Mouse (Mus musculus) heart, embryonic 15.5 days (tissue): ENCODE measurements around the gene Traip. TPM values are rescaled to one million over a fixed set of nuclear protein-coding genes. Genes with fewer than 3 reads are reported as not detected.

Experiments
- ATAC-seq: fragments of 200-750 bp; cut with Nextera tagmentation; replicated peaks from 2 replicates; pipeline ENCODE4 v1.8.0; 2017; ENCODE audit warnings: low read depth, moderate TSS enrichment; ENCODE audit not compliant: insufficient number of reproducible peaks, insufficient read depth, low FRiP score
- H3K27ac ChIP-seq: fragments of 300-500 bp; sonication (generic); 2 replicates; pipeline ENCODE4 v1.5.1; 2015; ENCODE audit warnings: mild to moderate bottlenecking, inconsistent platforms
- H3K27me3 ChIP-seq: fragments of 300-500 bp; sonication (generic); 2 replicates; pipeline ENCODE4 v1.6.1; 2015; ENCODE audit warnings: inconsistent platforms
- H3K36me3 ChIP-seq: fragments of 300-500 bp; sonication (generic); 2 replicates; pipeline ENCODE4 v1.6.1; 2015; ENCODE audit warnings: mild to moderate bottlenecking, inconsistent platforms
- H3K4me1 ChIP-seq: fragments of 300-500 bp; sonication (generic); replicated peaks from 2 replicates; pipeline ENCODE4 v1.6.1; 2015; ENCODE audit warnings: inconsistent platforms
- H3K4me2 ChIP-seq: fragments of 300-500 bp; sonication (generic); 2 replicates; pipeline ENCODE4 v1.6.1; 2015; ENCODE audit warnings: inconsistent platforms, mild to moderate bottlenecking, moderate library complexity
- H3K4me3 ChIP-seq: fragments of 300-500 bp; sonication (generic); 2 replicates; pipeline ENCODE4 v1.5.1; 2015; ENCODE audit warnings: mild to moderate bottlenecking, inconsistent platforms
- H3K9ac ChIP-seq: fragments of 300-500 bp; sonication (generic); 2 replicates; pipeline ENCODE4 v1.6.1; 2015; ENCODE audit warnings: mild to moderate bottlenecking, inconsistent platforms
- H3K9me3 ChIP-seq: fragments of 300-500 bp; sonication (generic); replicated peaks from 2 replicates; pipeline ENCODE4 v1.6.1; 2016; ENCODE audit warnings: inconsistent platforms
- WGBS: fragments of 180-500 bp; shearing (Covaris S2); methylation state at CpG from one replicate; pipeline ENCODE4 v1.1.7; 2015; ENCODE audit warnings: mixed read lengths; 5-methylcytosine and 5-hydroxymethylcytosine counted together
- polyA plus RNA-seq: library from polyadenylated mRNA; unstranded; fragments of >200 nt; fragmentation: Nextera tagmentation; extraction: Ambion mirVana; gene quantifications from 2 replicates; pipeline ENCODE4 v1.2.1, GENCODE M21; 2015

Gene Traip
- polyA plus RNA-seq, 1 experiment from 2014 or later: 10.1 TPM

GRCm38 (mm10) chr9:107985131-107986119 lies 35.5 kb downstream of the Traip start, which contains the start of gene Inka1:
TSS of gene Inka1 (minus strand) at chr9:107985879.
- no peaks in the 10 kb centered on the region for H3K36me3 ChIP-seq
- H3K9ac ChIP-seq: peak within 1 kb of the TSS; percentile 61
- ATAC-seq: peak; percentile 63
- H3K27me3 ChIP-seq: no peaks in the 10 kb centered on the region
- H3K4me1 ChIP-seq: peaks cover 52% of the 10 kb centered on the region
- WGBS: under 1% methylated on average over 58 of the region's 58 CpGs
- no peaks in the 10 kb centered on the region for H3K9me3 ChIP-seq
- peak within 1 kb of the TSS; percentile 75 for H3K4me2 ChIP-seq
- peak within 1 kb of the TSS; percentile 92 for H3K27ac ChIP-seq
- peak within 1 kb of the TSS; percentile 65 for H3K4me3 ChIP-seq

DNA sequence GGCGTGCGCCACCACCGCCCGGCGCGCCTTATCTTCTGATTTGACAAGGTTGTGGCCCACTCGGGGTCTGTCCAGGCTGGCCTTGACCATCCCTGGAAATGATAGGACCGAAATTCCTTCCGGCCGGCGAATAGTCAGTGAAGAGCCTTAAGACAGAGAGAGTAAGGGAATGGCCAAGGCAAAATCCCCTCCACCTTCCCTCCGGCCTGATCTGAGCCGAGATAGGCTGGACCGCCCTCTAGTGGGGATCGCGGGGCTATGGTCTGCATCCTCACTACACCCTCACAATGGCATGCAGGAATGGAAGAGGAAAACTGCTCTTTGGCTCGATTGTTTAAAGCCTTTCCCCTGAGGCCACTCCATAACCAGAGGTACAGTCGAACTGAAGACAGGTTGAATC lies 36.4 kb downstream of the Traip start:
- peak overlapping the region; percentile 65 for H3K4me3 ChIP-seq
- peaks cover 43% of the 10 kb centered on the region for H3K4me1 ChIP-seq
- H3K27me3 ChIP-seq: no peaks in the 10 kb centered on the region
- no peaks in the 10 kb centered on the region for H3K9me3 ChIP-seq
- H3K27ac ChIP-seq: peak overlapping the region; percentile 92
- peak overlapping the region; percentile 75 for H3K4me2 ChIP-seq
- 3% methylated on average over 18 of the region's 18 CpGs for WGBS
- ATAC-seq: 0 out of 2 replicates have a peak, but pooled peaks have one; percentile 7
- H3K36me3 ChIP-seq: no peaks in the 10 kb centered on the region
- H3K9ac ChIP-seq: no peak overlapping the region

DNA sequence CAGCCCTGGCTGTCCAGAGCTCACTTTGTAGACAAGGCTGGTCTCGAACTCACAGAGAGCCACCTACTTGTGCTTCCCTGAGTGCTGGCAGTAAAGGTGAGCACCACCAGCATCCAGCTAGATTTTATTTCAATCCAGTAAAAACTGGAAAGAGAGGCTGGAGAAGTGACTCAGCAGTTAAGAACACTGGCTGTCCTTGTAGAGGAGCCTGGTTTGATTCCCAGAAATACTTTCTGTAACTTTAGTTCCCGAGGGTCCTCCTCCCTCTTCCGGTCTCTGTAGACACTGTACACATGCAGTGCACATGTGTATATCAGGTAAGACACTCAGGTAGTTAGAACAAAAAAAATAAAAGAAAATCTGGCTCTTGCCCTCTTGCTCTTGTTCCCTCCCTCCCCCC lies 38.0 kb downstream of the Traip start:
- Histone ChIP-seq H3K9ac (no peak overlapping the region), H3K9me3 (no peaks in the 10 kb centered on the region), H3K27me3 (no peaks in the 10 kb centered on the region), H3K4me2 (no peak overlapping the region), H3K36me3 (no peaks in the 10 kb centered on the region), H3K27ac (no peak overlapping the region), H3K4me3 (no peak overlapping the region), H3K4me1 (peaks cover 27% of the 10 kb centered on the region)
- ATAC-seq: no peak
- WGBS: 61% methylated on average over 3 of the region's 3 CpGs

GRCm38 (mm10) chr9:107992197-107992596 lies 42.3 kb downstream of the Traip start, which contains the start of gene Cdhr4:
TSS of gene Cdhr4 (plus strand) at chr9:107992497.
- Histone ChIP-seq H3K9me3 (no peaks in the 10 kb centered on the region), H3K4me2 (no peak within 1 kb of the TSS), H3K9ac (no peak within 1 kb of the TSS), H3K27me3 (no peaks in the 10 kb centered on the region), H3K36me3 (no peaks in the 10 kb centered on the region), H3K4me1 (peaks cover 5% of the 10 kb centered on the region; the same call in 1 of the 2 replicates), H3K27ac (no peak within 1 kb of the TSS), H3K4me3 (no peak within 1 kb of the TSS)
- 63% methylated on average over 2 of the region's 2 CpGs for WGBS
- no peak for ATAC-seq

DNA sequence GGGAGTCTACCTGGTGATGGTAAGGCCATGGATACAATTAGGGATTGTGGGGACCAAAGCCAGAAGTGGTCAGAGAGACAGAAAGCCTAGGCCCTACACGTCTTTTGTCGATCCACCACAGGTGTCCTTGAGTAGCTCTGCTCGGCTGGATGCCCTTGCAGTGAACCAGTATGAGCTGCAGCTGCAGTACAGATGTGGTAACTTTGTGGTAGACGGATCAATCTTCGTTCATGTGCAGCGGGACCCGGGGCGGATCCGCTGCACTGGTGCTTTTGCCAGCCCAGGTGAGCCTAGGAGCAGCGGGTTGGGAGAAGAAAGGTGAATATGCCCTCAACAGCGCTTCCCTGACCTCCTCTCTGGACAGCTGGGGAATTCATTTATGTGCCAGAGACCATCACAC lies 43.1 kb downstream of the Traip start:
- H3K27ac ChIP-seq: no peak overlapping the region
- no peaks in the 10 kb centered on the region for H3K9me3 ChIP-seq
- no peak overlapping the region for H3K9ac ChIP-seq
- WGBS: 83% methylated on average over 11 of the region's 11 CpGs
- ATAC-seq: no peak
- H3K4me2 ChIP-seq: no peak overlapping the region
- no peaks in the 10 kb centered on the region for H3K36me3 ChIP-seq
- H3K4me3 ChIP-seq: no peak overlapping the region
- H3K27me3 ChIP-seq: no peaks in the 10 kb centered on the region
- H3K4me1 ChIP-seq: peaks cover 5% of the 10 kb centered on the region; the same call in 1 of the 2 replicates

GRCm38 (mm10) chr9:107994464-107994863 lies 44.5 kb downstream of the Traip start:
- Histone ChIP-seq H3K4me3 (no peak overlapping the region), H3K9ac (no peak overlapping the region), H3K27ac (peak overlapping the region; percentile 12; the same call in 1 of the 2 replicates), H3K36me3 (no peaks in the 10 kb centered on the region), H3K4me1 (peaks cover 5% of the 10 kb centered on the region; the same call in 1 of the 2 replicates), H3K9me3 (no peaks in the 10 kb centered on the region), H3K27me3 (no peaks in the 10 kb centered on the region), H3K4me2 (no peak overlapping the region)
- no peak for ATAC-seq
- WGBS: 38% methylated on average over 2 of the region's 2 CpGs

DNA sequence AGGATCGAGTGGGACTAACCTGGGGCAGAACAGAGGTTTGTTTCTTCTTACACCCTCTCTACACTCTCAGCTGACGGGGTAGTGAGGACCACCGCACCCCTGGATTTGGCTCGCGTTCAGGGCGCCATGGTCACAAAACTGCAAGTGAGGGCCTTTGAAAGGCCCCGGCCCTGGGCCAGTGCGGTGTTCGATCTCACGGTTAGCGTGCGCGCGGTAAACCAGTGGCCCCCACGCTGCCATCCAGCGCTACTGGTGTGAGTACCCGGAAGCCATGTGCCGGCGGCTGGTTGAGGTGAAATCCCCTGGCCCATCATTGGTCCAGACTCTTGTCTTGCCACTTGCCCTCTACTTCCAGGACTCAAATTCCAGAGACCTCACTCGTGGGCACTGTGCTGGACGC lies 45.6 kb downstream of the Traip start:
- Histone ChIP-seq H3K27me3 (no peaks in the 10 kb centered on the region), H3K4me2 (no peak overlapping the region), H3K9ac (no peak overlapping the region), H3K4me3 (no peak overlapping the region), H3K27ac (no peak overlapping the region), H3K4me1 (peaks cover 5% of the 10 kb centered on the region; the same call in 1 of the 2 replicates), H3K36me3 (no peaks in the 10 kb centered on the region), H3K9me3 (no peaks in the 10 kb centered on the region)
- ATAC-seq: no peak
- 91% methylated on average over 21 of the region's 21 CpGs for WGBS

DNA sequence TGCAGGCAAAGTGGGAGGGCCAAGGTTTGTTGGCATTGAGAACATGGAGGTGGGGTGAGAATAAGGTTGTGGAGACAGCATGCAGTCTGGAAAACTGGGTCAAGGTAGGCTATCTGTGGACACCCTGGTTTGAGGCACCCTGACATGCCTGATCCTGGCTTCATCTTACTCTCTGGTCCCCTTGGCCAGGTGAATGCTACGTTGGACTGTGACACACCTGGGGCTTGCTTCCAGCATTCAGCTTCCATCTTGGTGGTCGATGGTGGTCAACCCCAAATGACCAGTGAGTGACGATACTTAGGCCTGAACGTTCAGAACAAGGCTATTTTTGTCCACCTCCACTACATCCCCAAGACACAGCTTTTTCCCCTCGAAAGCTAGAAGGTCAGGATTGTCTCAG lies 46.1 kb downstream of the Traip start, which contains the start of gene Gm20662:
TSS of gene Gm20662 (plus strand) at position 301 of the 400 bp plus-strand sequence.
- H3K4me3 ChIP-seq: no peak within 1 kb of the TSS
- no peaks in the 10 kb centered on the region for H3K9me3 ChIP-seq
- H3K36me3 ChIP-seq: no peaks in the 10 kb centered on the region
- peaks cover 5% of the 10 kb centered on the region; the same call in 1 of the 2 replicates for H3K4me1 ChIP-seq
- no peak within 1 kb of the TSS for H3K9ac ChIP-seq
- no peaks in the 10 kb centered on the region for H3K27me3 ChIP-seq
- 91% methylated on average over 5 of the region's 5 CpGs for WGBS
- no peak for ATAC-seq
- H3K4me2 ChIP-seq: no peak within 1 kb of the TSS
- no peak within 1 kb of the TSS for H3K27ac ChIP-seq

DNA sequence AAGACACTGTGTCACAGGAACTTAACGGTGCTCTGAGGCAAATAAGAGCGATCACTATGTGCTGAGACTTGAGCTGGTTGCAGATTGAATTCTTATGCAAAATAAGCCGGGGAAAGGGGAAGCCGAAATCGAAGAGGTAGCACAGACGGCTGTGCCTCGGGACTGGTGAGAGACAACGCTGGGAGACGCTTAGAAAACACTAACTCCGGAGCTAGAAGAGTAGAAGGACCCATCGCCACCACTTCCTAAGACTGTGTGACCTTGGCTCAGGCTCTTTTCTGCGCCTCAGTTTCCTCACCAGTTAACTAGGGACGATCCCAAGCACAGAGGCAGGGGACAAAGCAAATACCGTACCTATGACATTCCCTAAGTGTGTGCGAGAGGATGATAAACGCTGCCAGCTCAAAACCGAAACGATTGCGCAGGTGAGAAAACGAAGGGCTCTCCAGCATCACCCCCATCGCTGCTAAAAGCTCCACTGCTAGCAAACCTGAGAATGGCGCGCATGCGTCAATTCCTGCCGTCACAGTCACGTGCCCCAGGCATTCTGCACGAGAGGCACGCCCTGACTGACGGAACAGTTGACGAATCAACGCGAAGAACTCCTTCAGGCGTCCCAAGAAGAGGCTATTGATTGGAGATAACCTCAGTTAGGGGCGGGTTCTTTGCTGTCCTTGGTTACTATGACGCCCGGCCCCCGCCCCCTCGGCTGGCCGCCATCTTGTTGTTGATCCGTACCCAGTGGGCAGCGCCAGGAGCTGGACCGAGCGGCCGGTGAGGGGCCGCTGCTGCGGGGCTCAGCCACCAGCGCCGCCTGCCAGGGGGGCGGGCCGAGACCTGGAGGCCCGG lies 52.2 kb downstream of the Traip start, which contains the start of gene Ip6k1:
TSS of gene Ip6k1 (plus strand) at position 580 of the 849 bp plus-strand sequence.
- Histone ChIP-seq H3K27me3 (no peaks in the 10 kb centered on the region), H3K4me2 (peak within 1 kb of the TSS; percentile 81), H3K9me3 (no peaks in the 10 kb centered on the region), H3K27ac (peak within 1 kb of the TSS; percentile 96), H3K36me3 (no peaks in the 10 kb centered on the region), H3K9ac (peak within 1 kb of the TSS; percentile 99), H3K4me3 (peak within 1 kb of the TSS; percentile 99), H3K4me1 (peaks cover 23% of the 10 kb centered on the region)
- WGBS: under 1% methylated on average over 51 of the region's 51 CpGs
- ATAC-seq: peak; percentile 99

- Histone ChIP-seq H3K4me3 (peak overlapping the region; percentile 99), H3K4me2 (peak overlapping the region; percentile 73), H3K4me1 (peaks cover 23% of the 10 kb centered on the region), H3K27ac (peak overlapping the region; percentile 96), H3K36me3 (no peaks in the 10 kb centered on the region), H3K9ac (peak overlapping the region; percentile 99), H3K27me3 (no peaks in the 10 kb centered on the region), H3K9me3 (no peaks in the 10 kb centered on the region)
- peak; percentile 33 for ATAC-seq
- WGBS: under 1% methylated on average over 50 of the region's 50 CpGs
Measured at GRCm38 (mm10) chr9:108002778-108003530, 53.0 kb downstream of the Traip start.
